Mouse (Mus musculus) CD4-positive, CD25-positive, alpha-beta regulatory T cell, adult 4 months (primary cell): ENCODE data around the gene Hist1h2ag. TPM values are rescaled to one million over a fixed set of nuclear protein-coding genes. Genes with fewer than 3 reads are reported as not detected.

Source experiments
- ATAC-seq: one replicate; pipeline ENCODE4 v1.8.0; 2017
- polyA plus RNA-seq, 2 experiments: library from polyadenylated mRNA; unstranded; fragments of 100-300 nt; shearing (Covaris generic); gene quantifications; one replicate each; pipeline ENCODE4 v1.2.1; 2017

Gene Hist1h2ag
- polyA plus RNA-seq, 2 experiments from 2014 or later: not detected

- no peak for ATAC-seq
These were observed 34.9 kb downstream of the Hist1h2ag start for GRCm38 (mm10) chr13:22007872-22008271.

- no peak for ATAC-seq
These were observed 35.6 kb downstream of the Hist1h2ag start for GRCm38 (mm10) chr13:22007121-22007510.

DNA sequence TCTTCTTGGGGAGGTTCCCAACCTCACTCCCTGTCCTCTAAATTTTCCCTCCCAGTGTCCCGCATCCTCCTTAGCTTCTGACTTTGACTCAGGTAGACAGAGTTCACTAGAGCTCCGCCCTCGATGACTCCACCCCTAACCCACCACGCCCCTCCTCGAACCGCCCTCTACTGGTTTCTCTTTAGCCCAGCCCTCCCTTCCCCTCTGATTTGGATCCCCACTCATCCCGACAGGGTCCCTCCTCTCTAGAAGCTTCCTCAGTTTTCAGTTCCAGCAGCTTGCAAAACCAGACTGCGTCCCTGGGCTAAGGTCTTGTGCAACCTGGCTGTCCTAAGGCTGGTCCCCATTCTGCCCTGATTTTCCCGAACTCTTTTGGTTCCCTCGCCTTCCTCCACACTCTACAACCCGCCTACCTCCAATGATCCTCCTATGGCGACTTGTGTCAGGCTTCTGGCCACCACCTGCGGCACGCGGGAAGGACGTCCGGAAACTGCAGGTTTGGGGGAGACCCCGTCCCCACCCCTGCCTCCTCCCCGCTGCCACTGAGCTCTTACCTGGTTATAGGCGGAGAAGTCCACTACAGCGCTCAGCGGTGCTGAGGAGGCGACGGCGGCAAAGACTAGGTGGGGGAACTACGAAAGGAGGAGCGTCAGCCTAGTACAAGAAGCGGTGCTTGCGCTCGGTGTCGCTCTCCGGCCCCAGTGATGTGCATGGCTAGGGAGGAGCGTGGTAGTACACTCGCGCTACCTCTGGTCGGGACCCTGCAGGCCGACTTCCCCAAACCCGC is 36.2 kb downstream of the Hist1h2ag start:
- ATAC-seq: peak; percentile 79

DNA sequence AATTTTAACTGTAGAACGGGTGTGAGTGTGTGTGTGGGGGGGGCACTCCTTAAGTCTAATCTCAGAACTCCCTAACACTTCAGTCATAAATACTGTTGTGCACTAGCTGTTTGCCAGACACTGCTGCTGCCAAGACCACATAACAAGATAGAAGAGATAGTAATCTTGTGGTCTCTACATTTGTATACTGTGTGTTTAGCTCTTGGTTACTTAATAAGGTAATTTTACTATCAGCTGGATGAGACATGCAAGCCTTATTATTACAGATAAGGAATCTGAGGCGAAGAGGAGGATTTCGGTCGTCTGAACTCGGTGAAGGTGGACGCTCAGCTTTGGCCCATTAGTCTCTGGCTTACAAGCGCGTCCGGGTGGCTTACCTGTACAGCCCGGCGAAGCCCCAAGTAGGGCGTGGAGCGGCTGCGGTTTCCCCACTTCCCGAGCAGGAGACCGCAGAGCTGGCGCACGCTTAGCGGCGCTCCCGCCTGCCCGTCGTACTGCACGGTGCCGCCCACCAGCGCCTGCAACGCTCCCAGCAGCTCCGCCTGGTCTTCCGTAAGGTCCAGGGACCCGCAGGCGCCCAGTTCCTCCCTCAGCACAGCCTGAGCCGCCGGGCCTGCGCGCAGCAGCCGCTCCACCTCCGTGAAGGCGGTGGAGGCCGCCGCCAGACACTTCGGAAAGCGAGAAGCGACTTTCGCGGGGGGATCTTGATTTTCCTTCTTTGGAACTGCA is 37.0 kb downstream of the Hist1h2ag start:
- ATAC-seq: peak; percentile 75

- ATAC-seq: no peak
These were observed 40.9 kb downstream of the Hist1h2ag start for GRCm38 (mm10) chr13:22001823-22002222.

DNA sequence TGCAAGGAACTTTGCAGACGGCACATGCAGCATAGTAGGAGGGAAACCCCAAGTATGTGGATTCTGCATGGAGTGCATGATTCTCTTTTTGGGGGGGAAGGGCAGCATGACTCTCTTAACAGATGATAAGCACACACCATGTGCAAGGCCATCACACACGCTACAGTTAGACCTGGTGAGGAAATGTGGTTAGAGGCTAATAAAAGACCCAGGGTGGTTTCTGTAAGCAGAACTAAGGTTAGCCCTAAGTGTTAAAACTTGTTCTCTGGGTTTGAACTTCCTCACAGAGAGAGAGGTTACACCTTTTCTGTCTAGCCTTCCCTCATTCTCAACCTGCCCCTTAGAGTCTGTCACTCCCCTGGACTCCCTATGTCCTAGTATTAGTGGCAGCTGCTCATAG is 41.4 kb downstream of the Hist1h2ag start:
- ATAC-seq: no peak

GRCm38 (mm10) chr13:21999147-21999546 is 43.6 kb downstream of the Hist1h2ag start:
- ATAC-seq: no peak

- no peak for ATAC-seq
These were observed 44.3 kb downstream of the Hist1h2ag start for GRCm38 (mm10) chr13:21998412-21998811.

DNA sequence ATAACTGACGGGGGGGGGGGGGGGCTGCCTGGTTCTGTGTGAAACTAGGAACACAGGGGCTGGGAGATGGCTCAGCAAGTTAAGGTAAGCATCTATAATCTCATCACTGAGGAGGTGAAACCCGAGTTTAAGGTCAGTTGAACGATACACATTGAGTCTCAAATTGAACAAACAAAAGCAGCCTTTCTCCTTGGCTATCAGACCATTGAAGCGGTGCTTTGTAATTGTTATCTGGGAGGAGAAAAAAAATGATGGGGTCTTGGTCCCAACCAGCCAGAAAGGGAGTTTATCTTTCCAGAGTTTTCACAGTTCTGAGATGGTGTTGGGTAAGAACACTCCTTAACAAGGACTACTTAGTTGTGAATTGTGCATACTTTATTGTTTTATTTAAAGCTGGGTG is 44.9 kb downstream of the Hist1h2ag start:
- no peak for ATAC-seq

- ATAC-seq: no peak
These were observed 45.4 kb downstream of the Hist1h2ag start for GRCm38 (mm10) chr13:21997201-21997820.

GRCm38 (mm10) chr13:21996840-21997185 is 45.9 kb downstream of the Hist1h2ag start:
- no peak for ATAC-seq

DNA sequence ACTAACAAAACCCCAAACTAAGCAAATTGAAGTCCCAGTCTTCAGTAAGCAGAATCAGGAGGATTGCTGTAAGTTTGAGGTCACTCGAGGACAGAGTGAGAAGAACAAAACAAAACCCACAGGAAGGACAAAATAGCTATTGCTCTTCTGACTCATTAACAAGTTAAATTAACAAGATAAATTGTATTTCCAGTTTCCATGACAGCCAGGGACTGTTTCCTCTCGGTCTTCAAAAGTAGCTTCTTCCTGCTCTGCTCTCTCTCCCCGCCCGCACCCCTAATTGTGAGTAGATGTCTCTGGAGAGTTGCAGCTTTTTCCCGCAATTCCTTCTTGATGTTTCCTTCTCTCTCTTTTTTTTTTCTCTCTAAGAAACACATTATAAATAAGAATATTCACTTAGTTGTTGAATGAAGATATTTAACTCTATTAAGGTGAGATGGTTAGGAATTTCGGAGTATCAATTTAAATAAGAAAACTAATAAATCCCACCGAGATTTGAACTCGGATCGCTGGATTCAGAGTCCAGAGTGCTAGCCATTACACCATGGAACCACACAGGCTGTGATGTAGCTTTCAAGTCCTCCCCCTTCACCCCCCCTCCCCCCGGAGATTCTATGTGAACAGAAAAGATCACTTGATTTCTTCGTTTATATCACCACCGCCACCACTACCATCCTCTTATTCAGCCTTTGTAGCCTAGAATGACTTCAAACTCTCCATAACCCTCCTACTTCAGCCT is 46.5 kb downstream of the Hist1h2ag start:
- peak; percentile 71 for ATAC-seq

- peak; percentile 59 for ATAC-seq
These were observed 47.3 kb downstream of the Hist1h2ag start for GRCm38 (mm10) chr13:21995331-21995914.

GRCm38 (mm10) chr13:21994896-21995295 is 47.8 kb downstream of the Hist1h2ag start:
- no peak for ATAC-seq

GRCm38 (mm10) chr13:21993957-21994738 is 48.6 kb downstream of the Hist1h2ag start:
- no peak for ATAC-seq

DNA sequence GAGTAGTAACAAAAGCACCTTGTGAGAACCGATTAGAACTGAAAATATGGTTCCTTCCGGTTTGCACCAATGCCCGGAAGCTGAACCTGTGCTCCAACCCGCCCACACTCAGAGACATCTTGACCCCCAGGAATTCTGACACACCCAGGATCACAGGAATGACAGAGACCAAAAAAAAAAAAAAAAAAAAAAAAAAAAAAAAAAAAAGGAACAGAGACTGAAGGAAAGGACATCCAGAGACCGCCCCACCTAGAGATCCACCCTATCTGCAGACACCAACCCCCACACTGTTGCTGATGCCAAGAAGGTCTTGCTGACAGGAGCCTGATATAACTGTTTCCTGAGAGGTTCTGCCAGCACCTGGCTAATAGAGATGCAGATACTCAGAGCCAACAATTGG is 50.2 kb downstream of the Hist1h2ag start:
- ATAC-seq: no peak

Other genes starting within 250 kb of the Hist1h2ag start
- 1 to 10 TPM; 4.9 to 6.4 TPM for gene Hist1h2bq, start 232.7 kb downstream of the Hist1h2ag start, polyA plus RNA-seq
- not detected for gene Hist1h2ao, start 232.5 kb downstream of the Hist1h2ag start, polyA plus RNA-seq
- gene Hist1h4m, start 231.2 kb downstream of the Hist1h2ag start, polyA plus RNA-seq: 10 to 100 TPM in 1 of 2 experiments, not detected in 1; 21.4 TPM
- 10 to 100 TPM in 1 of 2 experiments, not detected in 1; 12.8 TPM for gene Hist1h4n, start 210.7 kb downstream of the Hist1h2ag start, polyA plus RNA-seq
- 100 to 1,000 TPM in 1 of 2 experiments, 10 to 100 TPM in 1; 94.5 to 115 TPM for gene Hist1h2ap, start 209.4 kb downstream of the Hist1h2ag start, polyA plus RNA-seq
- 1 to 10 TPM; 4.7 to 6.5 TPM for gene Hist1h2br, start 209.2 kb downstream of the Hist1h2ag start, polyA plus RNA-seq
- gene Zfp184, start 97.8 kb downstream of the Hist1h2ag start, polyA plus RNA-seq: under 1 TPM in 1 of 2 experiments, not detected in 1; 0.37 TPM
- not detected for gene Pom121l2, start 61.8 kb downstream of the Hist1h2ag start, polyA plus RNA-seq
- gene Prss16, start 33.2 kb downstream of the Hist1h2ag start, polyA plus RNA-seq: under 1 TPM in 1 of 2 experiments, not detected in 1; 0.74 TPM
- not detected for gene Hist1h2ah, start 7.4 kb downstream of the Hist1h2ag start, polyA plus RNA-seq
- 1 to 10 TPM in 1 of 2 experiments, not detected in 1; 4.8 TPM for gene Hist1h2bk, start 7.1 kb downstream of the Hist1h2ag start, polyA plus RNA-seq
- 1 to 10 TPM; 5.4 to 6.7 TPM for gene Hist1h4i, start 1.6 kb downstream of the Hist1h2ag start, polyA plus RNA-seq
- 1 to 10 TPM; 3.8 to 9.5 TPM for gene Hist1h2bj, start 270 bp upstream of the Hist1h2ag start, polyA plus RNA-seq
- gene Vmn1r188, start 41.5 kb upstream of the Hist1h2ag start, polyA plus RNA-seq: not detected
- gene Vmn1r189, start 62.9 kb upstream of the Hist1h2ag start, polyA plus RNA-seq: not detected
- gene Vmn1r191, start 141.0 kb upstream of the Hist1h2ag start, polyA plus RNA-seq: not detected
- gene Vmn1r192, start 148.2 kb upstream of the Hist1h2ag start, polyA plus RNA-seq: not detected
- gene Vmn1r193, start 180.2 kb upstream of the Hist1h2ag start, polyA plus RNA-seq: not detected
- gene Vmn1r194, start 201.3 kb upstream of the Hist1h2ag start, polyA plus RNA-seq: not detected
- gene Vmn1r195, start 227.6 kb upstream of the Hist1h2ag start, polyA plus RNA-seq: not detected
- gene Vmn1r196, start 247.0 kb upstream of the Hist1h2ag start, polyA plus RNA-seq: not detected